Mouse (Mus musculus): Measurements from ENCODE around the gene F2rl1. TPM values are rescaled to one million over a fixed set of nuclear protein-coding genes. Genes with fewer than 3 reads are reported as not detected.

F2rl1 gene
- polyA plus RNA-seq, 1 experiment from 2014 or later: 0.05 TPM

GRCm38 (mm10) chr13:95529246-95529645 lies 4.2 kb upstream of the F2rl1 start:
- no peak for DNase-seq (ENCODE audit: low spot score)
- Histone ChIP-seq H3K27me3 (ENCODE audit: insufficient read depth, poor library complexity, severe bottlenecking) (peaks cover 53% of the 10 kb centered on the region), H3K4me3 (no peak overlapping the region), H3K27ac (no peak overlapping the region), H3K4me1 (replicated peaks) (peaks cover 47% of the 10 kb centered on the region), H3K9me3 (no peaks in the 10 kb centered on the region), H3K36me3 (no peaks in the 10 kb centered on the region)
- WGBS: 84% methylated on average over 2 of the region's 2 CpGs

DNA sequence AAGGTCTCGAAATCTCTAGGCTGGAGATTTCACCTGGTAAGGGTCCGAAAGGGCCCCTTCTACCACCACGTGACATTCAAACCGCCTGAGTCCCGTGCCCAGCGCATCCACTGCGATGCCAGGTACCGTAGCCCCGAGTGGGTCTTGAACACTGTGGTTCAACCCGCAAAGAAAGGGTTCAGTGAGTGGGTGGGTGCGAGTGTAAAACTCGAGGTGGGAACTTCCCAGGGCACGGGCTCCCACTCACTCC lies 678 bp downstream of the F2rl1 start:
- Histone ChIP-seq H3K36me3 (no peaks in the 10 kb centered on the region), H3K27me3 (ENCODE audit: insufficient read depth, poor library complexity, severe bottlenecking) (peaks cover 68% of the 10 kb centered on the region), H3K9me3 (no peaks in the 10 kb centered on the region), H3K27ac (peak overlapping the region; percentile 40; the same call in 1 of the 2 replicates), H3K4me3 (peak overlapping the region; percentile 57), H3K4me1 (replicated peaks) (peaks cover 23% of the 10 kb centered on the region)
- DNase-seq (ENCODE audit: low spot score): peak; percentile 42
- under 1% methylated on average over 13 of the region's 13 CpGs for WGBS

DNA sequence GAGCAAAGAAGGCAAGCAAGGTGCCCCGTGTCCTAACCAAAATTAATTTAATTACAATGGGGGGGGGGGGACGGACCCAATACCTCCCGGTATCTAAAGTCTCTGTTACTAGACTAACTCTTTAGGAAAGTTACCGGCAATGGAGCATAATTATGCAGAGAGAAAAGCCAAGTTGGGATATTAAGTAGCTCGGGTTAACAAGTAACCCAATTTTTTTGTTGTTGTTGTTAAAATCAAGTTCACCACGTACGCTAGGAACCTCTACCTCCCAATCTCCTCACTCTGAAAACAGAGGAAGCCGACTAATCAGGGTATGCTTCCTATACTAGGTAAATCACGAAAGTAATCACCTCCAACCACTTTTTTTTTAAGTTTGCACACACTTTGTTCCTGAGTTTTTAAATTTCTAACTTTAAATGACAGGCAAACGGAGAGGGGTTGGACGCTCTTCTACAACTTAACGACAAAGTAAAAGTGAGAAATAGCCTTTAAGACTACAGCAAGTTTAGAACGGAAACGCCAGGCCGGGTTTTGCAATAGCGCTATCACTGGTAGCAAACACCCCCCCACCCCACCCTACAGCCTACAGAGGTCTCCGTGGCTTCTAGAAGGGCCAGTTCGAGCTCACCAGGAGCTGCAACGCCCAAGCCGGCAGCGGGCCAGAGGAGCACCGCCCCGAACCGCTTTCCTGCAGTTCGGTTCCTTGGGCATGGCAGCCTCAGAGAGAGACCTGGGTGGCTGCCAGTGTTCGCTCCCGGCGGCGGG lies 1.2 kb downstream of the F2rl1 start:
- H3K36me3 ChIP-seq: no peaks in the 10 kb centered on the region
- peaks cover 65% of the 10 kb centered on the region for H3K27me3 ChIP-seq (ENCODE audit: insufficient read depth, poor library complexity, severe bottlenecking)
- DNase-seq (ENCODE audit: low spot score): peak; percentile 37
- H3K4me3 ChIP-seq: peak overlapping the region; percentile 57
- no peaks in the 10 kb centered on the region for H3K9me3 ChIP-seq
- 1% methylated on average over 29 of the region's 29 CpGs for WGBS
- peak overlapping the region; percentile 40; the same call in 1 of the 2 replicates for H3K27ac ChIP-seq
- H3K4me1 ChIP-seq (replicated peaks): peaks cover 23% of the 10 kb centered on the region

DNA sequence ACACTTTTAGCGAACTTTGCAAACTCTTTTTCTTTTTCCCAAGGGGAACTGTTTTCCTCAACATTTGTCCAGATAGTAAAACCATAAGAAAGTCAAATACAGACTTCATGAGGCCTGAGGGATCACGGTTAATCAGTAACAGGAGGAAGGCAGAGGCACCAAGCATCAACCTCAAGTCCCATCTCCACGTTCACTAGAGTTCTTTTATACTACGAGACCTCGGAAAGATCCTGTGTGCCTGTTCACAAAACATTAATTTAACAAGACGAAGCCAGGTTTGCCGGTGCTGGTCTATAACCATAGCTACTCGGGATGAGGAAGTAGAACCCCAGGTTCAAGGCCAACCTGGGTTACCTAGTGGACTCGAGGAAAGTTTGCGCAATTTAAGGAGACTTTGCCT lies 2.9 kb downstream of the F2rl1 start:
- H3K4me3 ChIP-seq: no peak overlapping the region
- H3K36me3 ChIP-seq: no peaks in the 10 kb centered on the region
- WGBS: 90% methylated on average over 10 of the region's 10 CpGs
- peaks cover 52% of the 10 kb centered on the region for H3K27me3 ChIP-seq (ENCODE audit: insufficient read depth, poor library complexity, severe bottlenecking)
- DNase-seq (ENCODE audit: low spot score): no peak
- H3K27ac ChIP-seq: no peak overlapping the region
- peaks cover 23% of the 10 kb centered on the region for H3K4me1 ChIP-seq (replicated peaks)
- no peaks in the 10 kb centered on the region for H3K9me3 ChIP-seq

GRCm38 (mm10) chr13:95521029-95521428 lies 4.0 kb downstream of the F2rl1 start:
- Histone ChIP-seq H3K27me3 (ENCODE audit: insufficient read depth, poor library complexity, severe bottlenecking) (peaks cover 40% of the 10 kb centered on the region), H3K4me1 (replicated peaks) (peaks cover 23% of the 10 kb centered on the region), H3K27ac (no peak overlapping the region), H3K36me3 (no peaks in the 10 kb centered on the region), H3K4me3 (no peak overlapping the region), H3K9me3 (no peaks in the 10 kb centered on the region)
- no peak for DNase-seq (ENCODE audit: low spot score)
- WGBS: 92% methylated on average over 6 of the region's 6 CpGs

DNA sequence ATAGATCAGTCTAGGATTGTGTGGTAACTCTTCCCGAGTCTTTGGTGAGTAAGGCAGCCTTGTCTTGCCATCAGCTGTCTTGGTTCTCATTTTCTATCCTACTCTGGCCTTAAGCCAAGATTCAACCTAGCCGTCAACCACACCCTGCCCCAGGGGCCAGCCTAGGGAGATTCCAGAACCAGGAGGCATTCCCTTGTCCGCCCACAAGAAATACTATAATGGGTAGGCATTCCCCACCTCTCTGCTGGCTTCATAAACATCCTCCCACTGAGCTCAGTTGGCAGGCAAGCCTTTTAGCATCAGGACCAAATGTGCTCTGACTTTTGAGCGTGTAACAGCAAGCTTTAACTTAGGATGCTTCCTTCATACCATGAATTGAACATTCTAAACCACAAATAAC lies 10.3 kb downstream of the F2rl1 start:
- Histone ChIP-seq H3K4me3 (no peak overlapping the region), H3K27ac (no peak overlapping the region), H3K36me3 (no peaks in the 10 kb centered on the region), H3K4me1 (replicated peaks) (no peaks in the 10 kb centered on the region), H3K9me3 (no peaks in the 10 kb centered on the region), H3K27me3 (ENCODE audit: insufficient read depth, poor library complexity, severe bottlenecking) (no peaks in the 10 kb centered on the region)
- DNase-seq (ENCODE audit: low spot score): no peak
- 87% methylated on average over 4 of the region's 4 CpGs for WGBS

GRCm38 (mm10) chr13:95510054-95510453 lies 15.0 kb downstream of the F2rl1 start:
- no peaks in the 10 kb centered on the region for H3K27me3 ChIP-seq (ENCODE audit: insufficient read depth, poor library complexity, severe bottlenecking)
- DNase-seq (ENCODE audit: low spot score): no peak
- no peaks in the 10 kb centered on the region for H3K36me3 ChIP-seq
- no peaks in the 10 kb centered on the region for H3K9me3 ChIP-seq
- H3K27ac ChIP-seq: no peak overlapping the region
- H3K4me3 ChIP-seq: no peak overlapping the region
- WGBS: 92% methylated on average over 5 of the region's 5 CpGs
- no peaks in the 10 kb centered on the region for H3K4me1 ChIP-seq (replicated peaks)

DNA sequence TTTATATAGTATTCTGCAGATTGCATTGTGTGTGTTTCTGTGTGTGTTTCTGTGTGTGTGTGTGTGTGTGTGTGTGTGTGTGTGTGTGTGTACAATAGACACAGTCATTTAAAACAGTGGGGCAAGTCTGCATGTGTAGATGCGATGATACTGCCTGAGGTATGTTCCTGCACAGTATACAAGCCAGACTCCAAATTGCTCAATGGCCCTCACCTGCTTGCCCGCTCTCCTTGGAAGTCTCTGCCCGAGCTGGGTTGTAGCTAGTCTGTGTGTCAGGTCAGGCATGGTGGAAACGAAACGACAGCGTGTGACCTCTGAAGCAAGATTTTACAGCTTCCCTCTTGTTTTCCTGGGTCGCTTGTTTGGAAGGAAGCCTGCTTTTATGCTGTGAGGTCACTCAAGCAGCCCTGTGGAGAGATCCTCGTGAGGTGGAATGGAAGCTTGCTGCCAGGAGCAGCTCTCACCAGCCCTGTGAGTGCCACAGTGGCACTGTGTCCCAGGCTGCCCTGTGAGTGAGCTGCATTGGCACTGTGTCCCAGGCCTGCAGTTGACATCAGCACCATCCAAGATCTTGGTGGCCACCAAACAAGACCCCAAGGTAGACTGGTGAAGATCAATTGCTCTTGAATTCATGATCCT lies 21.6 kb downstream of the F2rl1 start:
- H3K4me1 ChIP-seq (replicated peaks): no peaks in the 10 kb centered on the region
- DNase-seq (ENCODE audit: low spot score): no peak
- no peak overlapping the region for H3K4me3 ChIP-seq
- 84% methylated on average over 8 of the region's 8 CpGs for WGBS
- no peak overlapping the region for H3K27ac ChIP-seq
- H3K9me3 ChIP-seq: no peaks in the 10 kb centered on the region
- no peaks in the 10 kb centered on the region for H3K27me3 ChIP-seq (ENCODE audit: insufficient read depth, poor library complexity, severe bottlenecking)
- H3K36me3 ChIP-seq: no peaks in the 10 kb centered on the region

- Histone ChIP-seq H3K4me1 (replicated peaks) (peaks cover 7% of the 10 kb centered on the region), H3K9me3 (no peaks in the 10 kb centered on the region), H3K27me3 (ENCODE audit: insufficient read depth, poor library complexity, severe bottlenecking) (no peaks in the 10 kb centered on the region), H3K27ac (no peak overlapping the region), H3K36me3 (no peaks in the 10 kb centered on the region), H3K4me3 (no peak overlapping the region)
- WGBS: 87% methylated on average over 3 of the region's 3 CpGs
- DNase-seq (ENCODE audit: low spot score): no peak
These were observed 28.4 kb downstream of the F2rl1 start for GRCm38 (mm10) chr13:95496601-95497000.

GRCm38 (mm10) chr13:95494812-95495211 lies 30.2 kb downstream of the F2rl1 start:
- Histone ChIP-seq H3K4me3 (no peak overlapping the region), H3K36me3 (no peaks in the 10 kb centered on the region), H3K27ac (no peak overlapping the region), H3K9me3 (no peaks in the 10 kb centered on the region), H3K4me1 (replicated peaks) (peaks cover 14% of the 10 kb centered on the region), H3K27me3 (ENCODE audit: insufficient read depth, poor library complexity, severe bottlenecking) (no peaks in the 10 kb centered on the region)
- no peak for DNase-seq (ENCODE audit: low spot score)
- WGBS: 83% methylated on average over 8 of the region's 8 CpGs

DNA sequence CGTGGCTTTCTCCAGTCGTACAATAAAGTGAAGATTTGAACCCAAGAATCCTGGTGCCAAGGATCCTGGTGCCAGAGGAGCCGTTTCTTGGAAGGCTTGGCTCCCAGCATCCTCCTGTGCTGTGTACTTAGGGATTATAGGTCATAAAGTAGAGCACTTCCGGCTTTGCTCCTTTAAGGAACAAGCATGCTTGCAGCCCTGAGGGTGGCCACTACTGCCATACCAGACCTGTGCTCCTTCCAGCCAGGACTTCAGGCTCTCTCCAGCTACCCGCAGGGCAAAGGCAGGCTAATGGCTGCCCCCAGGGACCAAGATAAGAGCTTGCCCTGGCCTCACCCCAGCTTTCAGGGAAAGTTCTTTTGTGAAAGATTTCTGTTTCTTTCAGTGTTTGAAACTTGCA lies 31.7 kb downstream of the F2rl1 start:
- Histone ChIP-seq H3K4me1 (replicated peaks) (peaks cover 14% of the 10 kb centered on the region), H3K9me3 (no peaks in the 10 kb centered on the region), H3K36me3 (no peaks in the 10 kb centered on the region), H3K27me3 (ENCODE audit: insufficient read depth, poor library complexity, severe bottlenecking) (no peaks in the 10 kb centered on the region), H3K27ac (no peak overlapping the region), H3K4me3 (no peak overlapping the region)
- DNase-seq (ENCODE audit: low spot score): no peak
- WGBS: 75% methylated on average over 5 of the region's 5 CpGs

GRCm38 (mm10) chr13:95491327-95491726 lies 33.7 kb downstream of the F2rl1 start:
- Histone ChIP-seq H3K27ac (no peak overlapping the region), H3K27me3 (ENCODE audit: insufficient read depth, poor library complexity, severe bottlenecking) (no peaks in the 10 kb centered on the region), H3K36me3 (no peaks in the 10 kb centered on the region), H3K4me3 (no peak overlapping the region), H3K4me1 (replicated peaks) (peaks cover 14% of the 10 kb centered on the region), H3K9me3 (no peaks in the 10 kb centered on the region)
- no peak for DNase-seq (ENCODE audit: low spot score)
- WGBS: 51% methylated on average over 11 of the region's 11 CpGs

GRCm38 (mm10) chr13:95484664-95485063 lies 40.4 kb downstream of the F2rl1 start:
- H3K4me3 ChIP-seq: no peak overlapping the region
- no peaks in the 10 kb centered on the region for H3K9me3 ChIP-seq
- no peaks in the 10 kb centered on the region for H3K36me3 ChIP-seq
- peaks cover 3% of the 10 kb centered on the region; the same call in 1 of the 2 replicates for H3K27me3 ChIP-seq (ENCODE audit: insufficient read depth, poor library complexity, severe bottlenecking)
- no peak overlapping the region for H3K27ac ChIP-seq
- no peak for DNase-seq (ENCODE audit: low spot score)
- WGBS: 74% methylated on average over 5 of the region's 5 CpGs
- H3K4me1 ChIP-seq (replicated peaks): no peaks in the 10 kb centered on the region

Data from hindbrain, embryonic 10.5 days (tissue).